Mouse (Mus musculus) bone marrow, adult 2 months (tissue): ENCODE data around the gene Ptcd1.

Experiments used
- CTCF ChIP-seq: fragments of 200-500 bp; IDR thresholded peaks from 2 replicates; pipeline ENCODE4 v1.5.1; 2011; ENCODE audit warnings: low read length, control low read depth; ENCODE audit not compliant: control insufficient read depth, insufficient read depth
- POLR2A ChIP-seq: fragments of 200-500 bp; IDR thresholded peaks from 2 replicates; pipeline ENCODE4 v1.6.1; 2011; ENCODE audit warnings: low read depth, mild to moderate bottlenecking, control low read depth, low read length, borderline replicate concordance; ENCODE audit not compliant: control insufficient read depth

- TF ChIP-seq CTCF, result no peak
- TF ChIP-seq POLR2A, result no peak
These were observed 33.5 kb upstream of the Ptcd1 start for GRCm38 (mm10) chr5:145200387-145200786.
